Mouse (Mus musculus) cerebellum, adult 2 months (tissue): ENCODE results near the gene Gm10037. TPM values are rescaled to one million over a fixed set of nuclear protein-coding genes. Genes with fewer than 3 reads are reported as not detected.
"Not testable (repeated sequence)": the region's sequence is repeated elsewhere in the genome, so short reads cannot be mapped to it uniquely, and the experiment has no call there.

Experiments
- DNase-seq, 2 experiments: peaks; one replicate each; pipeline ENCODE4 v3.0.0; 2021
- H3K27ac ChIP-seq: fragments of 200-500 bp; 2 replicates; pipeline ENCODE4 v1.5.1; 2012; ENCODE audit warnings: low read length, control low read depth, inconsistent platforms; ENCODE audit not compliant: insufficient read depth
- H3K27me3 ChIP-seq: fragments of 200-500 bp; 2 replicates; pipeline ENCODE4 v1.6.1; 2012; ENCODE audit warnings: inconsistent platforms, mild to moderate bottlenecking, low read length, moderate library complexity; ENCODE audit not compliant: control insufficient read depth, insufficient read depth
- H3K4me1 ChIP-seq: fragments of 200-500 bp; 2 replicates; pipeline ENCODE4 v1.6.1; 2011; ENCODE audit warnings: low read length; ENCODE audit not compliant: control insufficient read depth, insufficient read depth
- H3K4me3 ChIP-seq: fragments of 200-500 bp; replicated peaks from 2 replicates; pipeline ENCODE3; 2011; ENCODE audit warnings: mild to moderate bottlenecking, low read depth, low read length, control low read depth; ENCODE audit not compliant: insufficient read depth
- CTCF ChIP-seq: fragments of 200-500 bp; IDR thresholded peaks from 2 replicates; pipeline ENCODE4 v1.5.1; 2011; ENCODE audit warnings: low read depth, mild to moderate bottlenecking, control low read depth, low read length, moderate library complexity, borderline replicate concordance; ENCODE audit not compliant: insufficient read depth
- POLR2A ChIP-seq: fragments of 200-500 bp; IDR thresholded peaks from 2 replicates; pipeline ENCODE4 v1.6.1; 2011; ENCODE audit warnings: low read length, control low read depth, borderline replicate concordance; ENCODE audit not compliant: insufficient read depth
- WGBS: fragments of 180-500 bp; shearing (Covaris S2); methylation state at CpG from one replicate; pipeline ENCODE4 v1.1.7; 2018; 5-methylcytosine and 5-hydroxymethylcytosine counted together
- polyA plus RNA-seq: library from polyadenylated mRNA; depleted of rRNA; stranded (reverse); fragments of >200 nt; gene quantifications from 2 replicates; pipeline ENCODE4 v1.2.3, GENCODE M21; 2012

Gene Gm10037
- polyA plus RNA-seq, 1 experiment: 12.3 TPM

GRCm38 (mm10) chr13:67818636-67819035 lies 12.3 kb upstream of the Gm10037 start:
- no peak for DNase-seq

GRCm38 (mm10) chr13:67833137-67833536 lies 2.2 kb downstream of the Gm10037 start:
- H3K4me3 ChIP-seq, H3K27me3 ChIP-seq, H3K27ac ChIP-seq, H3K4me1 ChIP-seq, DNase-seq: not testable (repeated sequence)

More at GRCm38 (mm10) chr13:67818636-67819035, 12.3 kb upstream of the Gm10037 start:
- Histone ChIP-seq H3K4me1 (no peaks in the 10 kb centered on the region; the same call in 1 of the 2 replicates), H3K27me3 (no peaks in the 10 kb centered on the region; the same call in 1 of the 2 replicates), H3K27ac (no peak overlapping the region), H3K4me3 (no peak overlapping the region)
- TF ChIP-seq POLR2A (no peak), CTCF (no peak)
- 81% methylated on average over 1 of the region's 1 CpGs for WGBS

- TF ChIP-seq CTCF (no peak), POLR2A (no peak)
- no peaks in the 10 kb centered on the region for H3K4me1 ChIP-seq
- H3K27me3 ChIP-seq: no peaks in the 10 kb centered on the region
- no peak overlapping the region for H3K4me3 ChIP-seq
- no peak overlapping the region for H3K27ac ChIP-seq
- DNase-seq: no peak
- 39% methylated on average over 6 of the region's 6 CpGs for WGBS
Measured at GRCm38 (mm10) chr13:67843775-67844118, 12.8 kb downstream of the Gm10037 start.

- no peaks in the 10 kb centered on the region for H3K27me3 ChIP-seq
Measured at GRCm38 (mm10) chr13:67844119-67844852, 13.4 kb downstream of the Gm10037 start.

GRCm38 (mm10) chr13:67844853-67845194 lies 13.9 kb downstream of the Gm10037 start:
- peak in 1 of 2 experiments; percentile 25 for DNase-seq
- Histone ChIP-seq H3K27ac (no peak overlapping the region), H3K27me3 (no peaks in the 10 kb centered on the region), H3K4me3 (peak overlapping the region; percentile 79), H3K4me1 (no peaks in the 10 kb centered on the region)
- 12% methylated on average over 8 of the region's 8 CpGs for WGBS
- TF ChIP-seq POLR2A (no peak), CTCF (no peak)

More at GRCm38 (mm10) chr13:67844119-67844852, 13.4 kb downstream of the Gm10037 start:
- WGBS: 0% methylated on average over 19 of the region's 19 CpGs
- Histone ChIP-seq H3K27ac (no peak overlapping the region), H3K4me3 (peak overlapping the region; percentile 79), H3K4me1 (no peaks in the 10 kb centered on the region)
- peak; percentile 62 for DNase-seq
- no peak for TF ChIP-seq POLR2A
- TF ChIP-seq CTCF: peak; percentile 48; the same call in 1 of the 2 replicates

GRCm38 (mm10) chr13:67850361-67850760 lies 19.5 kb downstream of the Gm10037 start:
- WGBS: 76% methylated on average over 3 of the region's 3 CpGs
- TF ChIP-seq CTCF: no peak
- no peak overlapping the region for H3K4me3 ChIP-seq
- H3K4me1 ChIP-seq: no peaks in the 10 kb centered on the region
- H3K27me3 ChIP-seq: no peaks in the 10 kb centered on the region
- no peak overlapping the region for H3K27ac ChIP-seq
- no peak for DNase-seq

GRCm38 (mm10) chr13:67853130-67853529 lies 22.2 kb downstream of the Gm10037 start:
- DNase-seq: no peak
- no peak overlapping the region for H3K27ac ChIP-seq
- WGBS: 79% methylated on average over 6 of the region's 6 CpGs
- H3K4me3 ChIP-seq: no peak overlapping the region
- H3K4me1 ChIP-seq: no peaks in the 10 kb centered on the region
- H3K27me3 ChIP-seq: no peaks in the 10 kb centered on the region
- TF ChIP-seq CTCF (no peak), POLR2A (no peak)

GRCm38 (mm10) chr13:67853983-67854382 lies 23.1 kb downstream of the Gm10037 start:
- 80% methylated on average over 2 of the region's 2 CpGs for WGBS
- no peaks in the 10 kb centered on the region for H3K4me1 ChIP-seq
- no peak for DNase-seq
- H3K27ac ChIP-seq: no peak overlapping the region
- H3K27me3 ChIP-seq: no peaks in the 10 kb centered on the region
- H3K4me3 ChIP-seq: no peak overlapping the region
- TF ChIP-seq POLR2A (no peak), CTCF (no peak)

- TF ChIP-seq POLR2A: no peak
- no peak for TF ChIP-seq CTCF
- Histone ChIP-seq H3K27ac (no peak overlapping the region), H3K4me1 (no peaks in the 10 kb centered on the region), H3K4me3 (no peak overlapping the region), H3K27me3 (no peaks in the 10 kb centered on the region)
- DNase-seq: no peak
- 26% methylated on average over 1 of the region's 1 CpGs for WGBS
Measured at GRCm38 (mm10) chr13:67857317-67857716, 26.4 kb downstream of the Gm10037 start.
